Mouse (Mus musculus) heart, postnatal 0 days (tissue): ENCODE results near the gene Sv2b.

Source experiments
- CTCF ChIP-seq: IDR thresholded peaks from 2 replicates; pipeline ENCODE4 v1.5.1; 2016; ENCODE audit warnings: antibody characterized with exemption, control low read depth, low read depth
- EP300 ChIP-seq: IDR thresholded peaks from 2 replicates; pipeline ENCODE4 v1.6.1; 2016; ENCODE audit warnings: antibody characterized with exemption, low read depth

DNA sequence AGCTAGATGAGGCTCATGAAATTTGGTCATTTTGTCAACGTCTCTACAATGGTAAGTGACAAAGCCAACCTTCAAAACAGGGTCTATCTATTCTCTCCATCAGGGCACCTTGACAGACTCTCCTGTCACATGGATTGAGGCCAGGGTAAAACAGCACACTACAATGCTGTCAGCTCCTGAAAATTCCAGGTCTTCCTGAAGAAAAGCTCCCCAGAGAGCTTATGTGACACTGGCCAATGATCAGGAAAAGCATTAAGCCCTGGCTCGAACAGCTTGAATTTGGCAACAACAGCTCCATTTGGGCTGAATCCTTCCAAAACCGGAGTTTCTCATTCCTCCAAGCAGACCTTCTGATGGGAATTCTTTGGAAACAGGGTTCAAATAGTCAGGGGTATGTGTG lies 37.8 kb downstream of the Sv2b start:
- no peak for TF ChIP-seq CTCF
- TF ChIP-seq EP300: no peak
